Mouse (Mus musculus) MEL (cell line): ENCODE measurements around the gene Tnfrsf8. TPM values are rescaled to one million over a fixed set of nuclear protein-coding genes. Genes with fewer than 3 reads are reported as not detected.

Experiments used
- DNase-seq: peaks from one replicate; pipeline ENCODE4 v3.0.0; 2011; ENCODE audit warnings: low read depth, low spot score
- H3K27ac ChIP-seq: 2 replicates; pipeline ENCODE4 v1.5.1; 2012; ENCODE audit warnings: low read depth, mild to moderate bottlenecking, control low read depth, low read length, moderate library complexity; ENCODE audit not compliant: control insufficient read depth
- H3K27me3 ChIP-seq, 2 experiments: fragments of 150-350 bp in 1 of 2; sonication (generic) in 1 of 2; 2 replicates each; pipeline ENCODE4 v1.6.1; 2012; ENCODE audit warnings: low read length in 2 of 2, mild to moderate bottlenecking in 2 of 2, improper control_type of control experiment in 1 of 2, moderate library complexity in 1 of 2; ENCODE audit not compliant: insufficient read depth in 2 of 2, control insufficient read depth in 1 of 2
- H3K36me3 ChIP-seq, 2 experiments: 2 replicates each; pipeline ENCODE4 v1.6.1; 2012 to 2014; ENCODE audit warnings: low read length in 2 of 2, improper control_type of control experiment in 1 of 2, inconsistent platforms in 1 of 2, mild to moderate bottlenecking in 1 of 2; ENCODE audit not compliant: insufficient read depth in 2 of 2, control insufficient read depth in 1 of 2
- H3K4me1 ChIP-seq, 2 experiments: fragments of 150-350 bp in 1 of 2; sonication (generic) in 1 of 2; 2 replicates each; pipeline ENCODE4 v1.6.1; 2012; ENCODE audit warnings: low read length in 2 of 2, improper control_type of control experiment in 1 of 2, mild to moderate bottlenecking in 1 of 2; ENCODE audit not compliant: insufficient read depth in 2 of 2, control insufficient read depth in 1 of 2
- H3K4me3 ChIP-seq, 2 experiments: fragments of 150-350 bp in 1 of 2; sonication (generic) in 1 of 2; 2 replicates each; pipeline ENCODE4 v1.5.1; 2012; ENCODE audit warnings: low read depth in 2 of 2, low read length in 2 of 2, mild to moderate bottlenecking in 2 of 2, moderate library complexity in 2 of 2, control low read depth in 1 of 2, improper control_type of control experiment in 1 of 2; ENCODE audit not compliant: control insufficient read depth in 1 of 2, insufficient read depth in 1 of 2
- H3K79me2 ChIP-seq: 2 replicates; pipeline ENCODE4 v1.6.1; 2012; ENCODE audit warnings: mild to moderate bottlenecking, low read length, moderate library complexity; ENCODE audit not compliant: control insufficient read depth, poor library complexity, insufficient read depth
- H3K9ac ChIP-seq: 2 replicates; pipeline ENCODE4 v1.6.1; 2012; ENCODE audit warnings: low read depth, mild to moderate bottlenecking, control low read depth, low read length, moderate library complexity; ENCODE audit not compliant: control insufficient read depth, poor library complexity, severe bottlenecking
- H3K9me3 ChIP-seq: fragments of 150-350 bp; sonication (generic); replicated peaks from 2 replicates; pipeline ENCODE4 v1.6.1; 2012; ENCODE audit warnings: mild to moderate bottlenecking, low read length, improper control_type of control experiment, moderate library complexity; ENCODE audit not compliant: insufficient read depth
- CTCF ChIP-seq, 3 experiments: IDR thresholded peaks in 2 of 3; conservative IDR thresholded peaks in 1 of 3; 2 replicates each; pipeline ENCODE4 v1.5.1; 2011 to 2012; ENCODE audit warnings: low read length in 3 of 3, low read depth in 2 of 3, mild to moderate bottlenecking in 2 of 3, improper control_type of control experiment in 1 of 3, inconsistent platforms in 1 of 3, mixed read lengths in 1 of 3, moderate library complexity in 1 of 3; ENCODE audit not compliant: control insufficient read depth in 1 of 3, insufficient read depth in 1 of 3, poor library complexity in 1 of 3, severe bottlenecking in 1 of 3
- ELF1 ChIP-seq: IDR thresholded peaks from 2 replicates; pipeline ENCODE4 v1.6.1; 2014; ENCODE audit warnings: low read depth, mild to moderate bottlenecking, inconsistent platforms, low read length, improper control_type of control experiment, moderate library complexity
- EP300 ChIP-seq, 2 experiments: IDR thresholded peaks; 2 replicates each; pipeline ENCODE4 v1.6.1; 2011; ENCODE audit warnings: improper control_type of control experiment in 2 of 2, low read length in 2 of 2, low read depth in 1 of 2, mild to moderate bottlenecking in 1 of 2
- ETS1 ChIP-seq: IDR thresholded peaks from 2 replicates; pipeline ENCODE4 v1.6.1; 2012; ENCODE audit warnings: low read depth, mild to moderate bottlenecking, inconsistent platforms, low read length, improper control_type of control experiment, moderate library complexity
- GATA1 ChIP-seq: IDR thresholded peaks from 2 replicates; pipeline ENCODE4 v1.6.1; 2011; ENCODE audit warnings: low read depth, low read length, improper control_type of control experiment
- MAFK ChIP-seq: IDR thresholded peaks from 2 replicates; pipeline ENCODE4 v1.6.1; 2011; ENCODE audit warnings: low read depth, mild to moderate bottlenecking, low read length, improper control_type of control experiment, borderline replicate concordance
- MEF2A ChIP-seq: IDR thresholded peaks from 2 replicates; pipeline ENCODE4 v1.6.1; 2014; ENCODE audit warnings: low read depth, mild to moderate bottlenecking, inconsistent platforms, low read length, improper control_type of control experiment; ENCODE audit not compliant: poor library complexity, insufficient replicate concordance, severe bottlenecking; ENCODE audit errors: extremely low read depth
- POLR2A ChIP-seq, 2 experiments: IDR thresholded peaks; 2 replicates each; pipeline ENCODE4 v1.6.1; 2011 to 2012; ENCODE audit warnings: low read length in 2 of 2, mild to moderate bottlenecking in 2 of 2, control low read depth in 1 of 2, improper control_type of control experiment in 1 of 2, low read depth in 1 of 2, moderate library complexity in 1 of 2; ENCODE audit not compliant: control insufficient read depth in 1 of 2, insufficient read depth in 1 of 2, poor library complexity in 1 of 2
- POLR2AphosphoS2 ChIP-seq: IDR thresholded peaks from 2 replicates; pipeline ENCODE4 v1.6.1; 2011; ENCODE audit warnings: low read length, improper control_type of control experiment
- RAD21 ChIP-seq: IDR thresholded peaks from 2 replicates; pipeline ENCODE4 v1.6.1; 2011; ENCODE audit warnings: mild to moderate bottlenecking, low read depth, low read length, improper control_type of control experiment
- RCOR1 ChIP-seq: IDR thresholded peaks from 2 replicates; pipeline ENCODE4 v1.6.1; 2012; ENCODE audit warnings: low read depth, mild to moderate bottlenecking, inconsistent platforms, low read length, improper control_type of control experiment
- SMC3 ChIP-seq: IDR thresholded peaks from 2 replicates; pipeline ENCODE4 v1.6.1; 2011; ENCODE audit warnings: low read depth, low read length, improper control_type of control experiment
- TAL1 ChIP-seq: IDR thresholded peaks from 2 replicates; pipeline ENCODE4 v1.6.1; 2012; ENCODE audit warnings: mild to moderate bottlenecking, inconsistent platforms, low read length, moderate library complexity, mixed read lengths
- TBP ChIP-seq: IDR thresholded peaks from 2 replicates; pipeline ENCODE4 v1.8.0; 2011; ENCODE audit warnings: low read depth, low read length, improper control_type of control experiment
- USF1 ChIP-seq: IDR thresholded peaks from 2 replicates; pipeline ENCODE4 v1.6.1; 2014; ENCODE audit warnings: low read depth, mild to moderate bottlenecking, inconsistent platforms, low read length, improper control_type of control experiment, moderate library complexity
- ZC3H11A ChIP-seq: IDR thresholded peaks from 2 replicates; pipeline ENCODE4 v1.6.1; 2012; ENCODE audit warnings: low read depth, mild to moderate bottlenecking, inconsistent platforms, low read length, improper control_type of control experiment
- ZKSCAN1 ChIP-seq: IDR thresholded peaks from 2 replicates; pipeline ENCODE4 v1.6.1; 2012; ENCODE audit warnings: low read depth, mild to moderate bottlenecking, inconsistent platforms, low read length, improper control_type of control experiment, moderate library complexity
- polyA plus RNA-seq, 2 experiments: library from polyadenylated mRNA; stranded (reverse) in 1 of 2; unstranded in 1 of 2; fragments of >175 nt in 1 of 2; fragments of >200 nt in 1 of 2; gene quantifications; 2 replicates each; pipeline versions ENCODE4 v1.2.1 to v1.2.4; 2012; ENCODE audit warnings: low replicate concordance in 2 of 2, low read depth in 1 of 2; ENCODE audit not compliant: insufficient read length in 2 of 2, insufficient read depth in 1 of 2, missing spikeins in 1 of 2
- total RNA-seq: library from RNA; depleted of rRNA; stranded (reverse); fragments of 300-350 nt; gene quantifications from 2 replicates; pipeline ENCODE4 v1.2.3, GENCODE M21; 2012

Tnfrsf8 gene
- total and polyA plus RNA-seq, 3 experiments, result not detected

GRCm38 (mm10) chr4:145250002-145250401 lies 65.0 kb downstream of the Tnfrsf8 start:
- H3K36me3 ChIP-seq, result peaks cover 0 to 5% of the 10 kb centered on the region in 2 experiments; a peak in 2 of 4 replicates
- no peak overlapping the region for H3K4me3 ChIP-seq
- no peak overlapping the region for H3K9ac ChIP-seq
- TF ChIP-seq MEF2A (no peak), EP300 (IDR thresholded peaks at IDR 0.05; ENCODE audit: low read depth in 1 of 2, low read length in 2 of 2) (peak; percentile 34 to 54; a peak in 3 of 4 replicates), ETS1 (peak; percentile 32; the same call in 1 of the 2 replicates), GATA1 (peak; percentile 46; the same call in 1 of the 2 replicates), RCOR1 (0 out of 2 replicates have a peak, but pooled peaks have one; percentile 41), POLR2A (IDR thresholded peaks at IDR 0.05; ENCODE audit: control insufficient read depth in 1 of 2, insufficient read depth in 1 of 2, low read depth in 1 of 2, low read length in 2 of 2, poor library complexity in 1 of 2) (no peak), TAL1 (0 out of 2 replicates have a peak, but pooled peaks have one; percentile 11), ZC3H11A (no peak), SMC3 (0 out of 2 replicates have a peak, but pooled peaks have one; percentile 7)
- no peak overlapping the region for H3K27ac ChIP-seq
- no peaks in the 10 kb centered on the region for H3K9me3 ChIP-seq
- peaks cover 2 to 18% of the 10 kb centered on the region in 2 experiments; a peak in 3 of 4 replicates for H3K4me1 ChIP-seq
- H3K27me3 ChIP-seq, result peaks cover 0 to 5% of the 10 kb centered on the region in 2 experiments; a peak in 1 of 4 replicates
- no peaks in the 10 kb centered on the region for H3K79me2 ChIP-seq
- peak; percentile 58 for DNase-seq

GRCm38 (mm10) chr4:145247556-145247955 lies 67.4 kb downstream of the Tnfrsf8 start:
- H3K27me3 ChIP-seq, result peaks cover 0 to 5% of the 10 kb centered on the region in 2 experiments; a peak in 1 of 4 replicates
- no peak overlapping the region for H3K27ac ChIP-seq
- no peak overlapping the region for H3K4me3 ChIP-seq
- H3K79me2 ChIP-seq, result no peaks in the 10 kb centered on the region
- H3K4me1 ChIP-seq, result peaks cover 0 to 11% of the 10 kb centered on the region in 2 experiments; a peak in 2 of 4 replicates
- no peaks in the 10 kb centered on the region for H3K36me3 ChIP-seq
- no peak for DNase-seq
- TF ChIP-seq POLR2A (IDR thresholded peaks at IDR 0.05; ENCODE audit: control insufficient read depth in 1 of 2, insufficient read depth in 1 of 2, low read depth in 1 of 2, low read length in 2 of 2, poor library complexity in 1 of 2) (no peak), RAD21 (no peak), TBP (no peak), ELF1 (no peak), POLR2AphosphoS2 (no peak), USF1 (no peak), CTCF (IDR thresholded peaks at IDR 0.05 in 2 of 3, conservative IDR thresholded peaks at IDR 0.05 in 1 of 3; ENCODE audit: control insufficient read depth in 1 of 3, insufficient read depth in 1 of 3, low read depth in 2 of 3, low read length in 3 of 3, poor library complexity in 1 of 3, severe bottlenecking in 1 of 3) (no peak), EP300 (IDR thresholded peaks at IDR 0.05; ENCODE audit: low read depth in 1 of 2, low read length in 2 of 2) (no peak), MAFK (no peak), ZKSCAN1 (no peak), ETS1 (no peak)
- H3K9ac ChIP-seq, result no peak overlapping the region
- no peaks in the 10 kb centered on the region for H3K9me3 ChIP-seq
